Mouse (Mus musculus) limb, embryonic 10.5 days (tissue): ENCODE measurements around the gene Prl7d1. TPM values are rescaled to one million over a fixed set of nuclear protein-coding genes. Genes with fewer than 3 reads are reported as not detected.
"Not testable (repeated sequence)": the region's sequence is repeated elsewhere in the genome, so short reads cannot be mapped to it uniquely, and the experiment has no call there.

Experiments used
- DNase-seq: peaks from one replicate; pipeline ENCODE4 v3.0.0-alpha.2; 2017; ENCODE audit warnings: low spot score
- H3K27ac ChIP-seq: fragments of 300-500 bp; sonication (generic); 2 replicates; pipeline ENCODE4 v1.5.1; 2016; ENCODE audit warnings: mild to moderate bottlenecking
- H3K27me3 ChIP-seq: fragments of 300-500 bp; sonication (generic); 2 replicates; pipeline ENCODE4 v1.6.1; 2016; ENCODE audit warnings: low read depth, mild to moderate bottlenecking; ENCODE audit not compliant: poor library complexity, severe bottlenecking
- H3K36me3 ChIP-seq: fragments of 300-500 bp; sonication (generic); 2 replicates; pipeline ENCODE4 v1.6.1; 2016; ENCODE audit warnings: mild to moderate bottlenecking, moderate library complexity
- H3K4me1 ChIP-seq: fragments of 300-500 bp; sonication (generic); 2 replicates; pipeline ENCODE4 v1.6.1; 2016
- H3K4me3 ChIP-seq: fragments of 300-500 bp; sonication (generic); 2 replicates; pipeline ENCODE4 v1.5.1; 2016; ENCODE audit warnings: mild to moderate bottlenecking, moderate library complexity
- H3K9me3 ChIP-seq: fragments of 300-500 bp; sonication (generic); replicated peaks from 2 replicates; pipeline ENCODE4 v1.6.1; 2016; ENCODE audit warnings: mild to moderate bottlenecking
- WGBS: fragments of 180-500 bp; shearing (Covaris S2); methylation state at CpG from one replicate; pipeline ENCODE4 v1.1.7; 2016; 5-methylcytosine and 5-hydroxymethylcytosine counted together
- polyA plus RNA-seq: library from polyadenylated mRNA; unstranded; fragments of >200 nt; fragmentation: Nextera tagmentation; extraction: Ambion mirVana; gene quantifications from 2 replicates; pipeline ENCODE4 v1.2.1, GENCODE M21; 2016

Prl7d1 gene
- polyA plus RNA-seq: not detected in 2 replicates

DNA sequence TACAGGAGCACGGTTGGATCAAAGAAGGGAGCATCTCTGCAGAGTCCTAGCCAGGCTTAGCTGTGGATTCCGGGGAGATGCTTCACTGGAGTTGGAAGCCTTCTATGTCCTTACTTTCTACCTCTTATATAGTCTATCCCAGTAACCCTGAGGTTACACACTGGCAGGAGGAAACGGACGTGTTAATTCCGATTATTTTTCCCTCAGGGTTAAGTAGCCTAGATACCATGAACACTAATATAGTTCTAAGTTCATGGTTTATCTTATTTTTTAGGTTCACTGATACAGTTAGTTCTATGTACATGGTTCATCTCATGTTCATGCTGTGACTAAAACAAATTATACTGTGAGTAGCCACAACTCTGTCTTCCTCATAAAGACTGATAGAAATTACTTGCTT lies at the start of gene Prl7d1:
Gene Prl7d1, minus strand, starts transcription at position 101 of the 400 bp plus-strand sequence.
- H3K36me3 ChIP-seq: no peaks in the 10 kb centered on the region
- WGBS: 86% methylated on average over 5 of the region's 5 CpGs
- no peak for DNase-seq

DNA sequence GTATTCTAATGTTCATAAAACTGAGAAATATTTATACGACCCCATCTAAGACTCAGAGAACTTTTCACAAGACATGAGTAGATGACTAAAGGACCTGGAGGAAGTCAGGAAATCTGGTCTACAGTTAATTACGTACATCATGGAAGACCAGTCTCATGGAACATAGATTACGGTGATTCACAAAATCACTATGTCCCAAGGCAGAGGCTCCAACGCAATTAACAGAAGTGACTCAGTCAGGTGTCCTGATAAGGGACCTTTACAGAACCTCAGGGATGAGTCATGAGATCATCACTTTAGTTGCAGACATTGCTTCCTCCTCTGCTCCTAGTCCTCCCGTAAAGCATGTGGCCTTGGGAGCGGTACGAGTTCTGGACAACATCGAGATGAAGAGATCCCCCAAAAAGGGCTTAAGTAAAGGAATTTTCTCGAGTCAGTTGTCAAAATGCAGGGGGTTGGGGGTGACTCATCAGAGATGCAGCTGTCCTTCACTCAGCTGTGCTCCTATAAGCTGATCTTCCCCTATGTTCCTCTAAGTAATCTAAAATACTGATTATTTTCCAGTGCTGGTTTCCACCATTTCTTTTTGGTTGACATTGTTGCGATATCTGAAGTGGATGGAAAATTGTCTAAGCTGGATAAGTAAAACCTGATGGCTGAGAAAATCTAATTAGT lies 18.1 kb upstream of the Prl7d1 start:
- H3K4me3 ChIP-seq: no peak overlapping the region
- no peaks in the 10 kb centered on the region for H3K4me1 ChIP-seq
- H3K36me3 ChIP-seq: no peaks in the 10 kb centered on the region
- DNase-seq: no peak
- WGBS: 92% methylated on average over 10 of the region's 10 CpGs
- H3K27ac ChIP-seq: no peak overlapping the region
- no peaks in the 10 kb centered on the region for H3K9me3 ChIP-seq
- no peaks in the 10 kb centered on the region for H3K27me3 ChIP-seq

More for the DNA sequence above, at the start of gene Prl7d1:
- Histone ChIP-seq H3K4me1 (no peaks in the 10 kb centered on the region), H3K27me3 (no peaks in the 10 kb centered on the region), H3K9me3 (no peaks in the 10 kb centered on the region), H3K27ac (no peak within 1 kb of the TSS), H3K4me3 (no peak within 1 kb of the TSS)

DNA sequence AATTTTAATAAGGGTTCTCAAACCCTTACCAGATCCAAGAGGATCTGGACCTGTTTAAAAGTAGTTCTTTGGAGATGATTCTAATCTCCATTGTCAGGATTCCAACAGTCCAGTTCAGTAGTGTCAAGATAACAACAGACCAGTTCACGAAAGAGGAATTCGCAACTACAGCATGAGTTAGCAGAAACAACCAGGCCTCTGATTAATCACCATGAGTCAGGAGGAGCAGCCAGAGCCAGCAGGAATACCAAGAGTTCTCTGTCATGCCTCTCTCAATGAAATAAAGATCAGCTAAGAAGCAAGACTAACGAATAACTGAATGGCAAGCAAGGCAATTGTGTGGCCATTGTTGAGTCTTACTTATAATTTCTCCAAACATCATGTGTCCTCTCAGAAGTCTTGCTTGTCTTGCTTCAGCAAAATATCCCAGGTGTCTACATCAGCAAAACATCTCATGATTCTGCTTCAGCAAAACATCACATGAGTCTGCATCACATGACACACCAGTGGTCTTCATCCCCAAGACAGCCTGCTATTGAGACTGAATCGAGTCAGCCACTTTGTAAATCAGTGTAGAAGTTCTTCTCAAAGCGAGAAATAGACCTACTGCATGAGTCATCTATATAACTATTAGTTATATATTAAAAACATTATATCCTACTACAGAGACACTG lies 13.9 kb upstream of the Prl7d1 start:
- H3K4me1 ChIP-seq, DNase-seq, H3K27ac ChIP-seq, H3K9me3 ChIP-seq, H3K36me3 ChIP-seq, H3K27me3 ChIP-seq, H3K4me3 ChIP-seq: not testable (repeated sequence)
- 88% methylated on average over 5 of the region's 5 CpGs for WGBS

DNA sequence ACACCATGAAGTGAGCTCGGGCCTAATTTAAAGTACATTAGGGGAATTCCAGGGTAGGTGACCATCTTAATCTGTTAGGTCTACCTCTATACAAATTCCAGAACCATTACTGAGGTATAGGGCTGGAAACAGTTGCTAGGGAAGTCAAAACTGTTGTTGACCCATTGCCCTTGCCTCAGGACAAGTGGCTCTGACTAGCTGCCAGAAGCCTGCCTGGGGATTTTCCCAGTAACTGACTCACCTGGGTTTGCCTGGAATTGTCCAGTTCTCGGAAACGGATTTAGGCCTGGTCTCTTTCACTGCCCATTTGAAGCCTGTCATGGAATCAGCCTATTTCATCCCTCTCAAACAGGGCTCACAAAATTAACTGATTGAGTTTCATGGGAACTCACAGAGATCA lies 8.5 kb upstream of the Prl7d1 start:
- 84% methylated on average over 3 of the region's 3 CpGs for WGBS
- not testable (repeated sequence) for H3K4me1 ChIP-seq, H3K36me3 ChIP-seq, H3K4me3 ChIP-seq, DNase-seq, H3K27me3 ChIP-seq, H3K9me3 ChIP-seq, H3K27ac ChIP-seq

GRCm38 (mm10) chr13:27706521-27706920 lies 10.0 kb downstream of the Prl7d1 start:
- Histone ChIP-seq H3K27me3 (no peaks in the 10 kb centered on the region), H3K27ac (no peak overlapping the region), H3K9me3 (no peaks in the 10 kb centered on the region), H3K4me1 (no peaks in the 10 kb centered on the region), H3K4me3 (no peak overlapping the region), H3K36me3 (no peaks in the 10 kb centered on the region)
- no peak for DNase-seq
- 81% methylated on average over 2 of the region's 2 CpGs for WGBS

DNA sequence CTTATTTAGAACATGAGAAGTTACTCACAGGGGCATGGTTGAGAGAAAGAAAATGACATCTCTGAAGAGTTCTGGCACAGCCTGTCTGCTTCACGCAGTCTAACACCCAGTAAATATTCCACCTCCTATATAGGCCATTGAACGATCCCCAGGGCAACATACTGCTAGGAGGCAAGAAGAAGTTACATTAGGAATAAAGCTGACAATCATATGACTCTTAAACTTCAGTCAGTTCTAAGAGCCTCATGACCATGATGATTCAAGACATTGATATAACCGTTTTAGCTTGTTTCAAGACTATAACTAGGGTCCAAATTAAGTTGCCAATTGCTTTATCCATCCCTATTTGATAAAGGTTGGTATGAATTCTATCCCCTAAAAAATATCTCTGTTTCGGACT lies 48.6 kb downstream of the Prl7d1 start, which contains the start of gene Prl7a2:
Gene Prl7a2, minus strand, starts transcription at position 101 of the 400 bp plus-strand sequence.
- no peaks in the 10 kb centered on the region for H3K27me3 ChIP-seq
- WGBS: 88% methylated on average over 4 of the region's 4 CpGs
- no peak for DNase-seq
- no peak within 1 kb of the TSS for H3K27ac ChIP-seq
- H3K4me1 ChIP-seq: no peaks in the 10 kb centered on the region
- no peaks in the 10 kb centered on the region for H3K9me3 ChIP-seq
- no peak within 1 kb of the TSS for H3K4me3 ChIP-seq
- no peaks in the 10 kb centered on the region for H3K36me3 ChIP-seq

DNA sequence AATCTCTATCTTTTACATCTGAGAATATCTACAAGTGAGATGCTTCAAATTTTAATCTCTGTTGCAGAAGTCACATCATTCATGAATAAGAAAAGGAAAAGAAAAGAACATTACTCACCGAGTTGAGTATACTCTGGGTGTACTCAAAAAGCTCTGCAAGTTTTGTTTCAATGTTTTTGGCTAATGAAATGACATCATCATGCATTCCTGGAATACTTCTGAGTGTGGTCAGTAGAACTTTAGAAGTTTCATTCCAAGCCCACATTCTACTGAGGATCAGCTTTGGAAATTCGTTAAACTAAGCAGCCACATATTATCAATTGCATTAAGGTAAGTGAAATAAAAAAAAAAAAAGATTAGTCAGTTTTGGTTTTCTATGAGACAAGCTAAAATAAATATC lies 55.8 kb downstream of the Prl7d1 start:
- DNase-seq: no peak
- H3K9me3 ChIP-seq: no peaks in the 10 kb centered on the region
- H3K27me3 ChIP-seq: no peaks in the 10 kb centered on the region
- no peak overlapping the region for H3K27ac ChIP-seq
- H3K36me3 ChIP-seq: no peaks in the 10 kb centered on the region
- WGBS: 89% methylated on average over 2 of the region's 2 CpGs
- H3K4me1 ChIP-seq: no peaks in the 10 kb centered on the region
- H3K4me3 ChIP-seq: no peak overlapping the region

Other genes starting within 250 kb of the Prl7d1 start
- not detected in 2 replicates for gene Prl8a8, start 203.5 kb downstream of the Prl7d1 start, polyA plus RNA-seq
- not detected in 2 replicates for gene Prl8a9, start 152.1 kb downstream of the Prl7d1 start, polyA plus RNA-seq
- not detected in 2 replicates for gene Prl8a1, start 134.6 kb downstream of the Prl7d1 start, polyA plus RNA-seq
- gene Prl7b1, start 106.2 kb downstream of the Prl7d1 start, polyA plus RNA-seq: not detected in 2 replicates
- gene Prl7a1, start 74.2 kb downstream of the Prl7d1 start, polyA plus RNA-seq: not detected in 2 replicates
- gene Prl7a2, start 48.7 kb downstream of the Prl7d1 start, polyA plus RNA-seq: not detected in 2 replicates
- gene Prl7c1, start 64.1 kb upstream of the Prl7d1 start, polyA plus RNA-seq: not detected in 2 replicates
- gene Prl2a1, start 84.9 kb upstream of the Prl7d1 start, polyA plus RNA-seq: not detected in 2 replicates
- not detected in 2 replicates for gene Prl2c1, start 132.6 kb upstream of the Prl7d1 start, polyA plus RNA-seq